Mouse (Mus musculus): ENCODE measurements at regions not wholly inside any gene's neighbourhood (a gene's known extent, or its start where the extent isn't known, plus 50 kb on each side); places are given as distances from the start of the nearest gene placed in this dataset.

DNA sequence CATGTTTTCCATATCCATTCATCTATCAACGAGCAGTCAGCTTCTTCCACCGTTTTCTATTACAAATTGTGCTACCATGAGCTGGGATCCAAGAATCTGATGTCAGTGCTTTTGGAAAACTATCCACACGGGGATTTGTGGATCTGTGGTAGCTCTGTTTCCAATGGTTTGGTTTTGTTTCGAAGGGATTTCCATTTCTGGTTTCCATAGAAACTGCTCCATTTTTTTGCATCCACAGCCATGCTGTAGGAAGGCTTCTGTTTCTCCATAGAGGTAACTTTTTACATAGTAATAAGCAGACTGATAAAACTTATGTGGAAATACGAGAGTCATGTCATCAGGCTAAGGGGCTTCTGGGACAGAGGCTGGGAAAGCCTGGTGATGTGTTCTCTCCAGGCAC, 76.1 kb upstream of the Cachd1 start:
- TF ChIP-seq CTCF (IDR thresholded peaks at IDR 0.05; ENCODE audit: low read depth) (no peak), EP300 (IDR thresholded peaks at IDR 0.05; ENCODE audit: low read depth) (no peak)

Data from liver, embryonic 14.5 days (tissue).